Mouse (Mus musculus): Measurements from ENCODE around the gene Ctxn1. TPM values are rescaled to one million over a fixed set of nuclear protein-coding genes. Genes with fewer than 3 reads are reported as not detected.

Ctxn1 gene
- total and polyA plus RNA-seq, 3 experiments: 0.68 to 3.2 (median 1.3) TPM

DNA sequence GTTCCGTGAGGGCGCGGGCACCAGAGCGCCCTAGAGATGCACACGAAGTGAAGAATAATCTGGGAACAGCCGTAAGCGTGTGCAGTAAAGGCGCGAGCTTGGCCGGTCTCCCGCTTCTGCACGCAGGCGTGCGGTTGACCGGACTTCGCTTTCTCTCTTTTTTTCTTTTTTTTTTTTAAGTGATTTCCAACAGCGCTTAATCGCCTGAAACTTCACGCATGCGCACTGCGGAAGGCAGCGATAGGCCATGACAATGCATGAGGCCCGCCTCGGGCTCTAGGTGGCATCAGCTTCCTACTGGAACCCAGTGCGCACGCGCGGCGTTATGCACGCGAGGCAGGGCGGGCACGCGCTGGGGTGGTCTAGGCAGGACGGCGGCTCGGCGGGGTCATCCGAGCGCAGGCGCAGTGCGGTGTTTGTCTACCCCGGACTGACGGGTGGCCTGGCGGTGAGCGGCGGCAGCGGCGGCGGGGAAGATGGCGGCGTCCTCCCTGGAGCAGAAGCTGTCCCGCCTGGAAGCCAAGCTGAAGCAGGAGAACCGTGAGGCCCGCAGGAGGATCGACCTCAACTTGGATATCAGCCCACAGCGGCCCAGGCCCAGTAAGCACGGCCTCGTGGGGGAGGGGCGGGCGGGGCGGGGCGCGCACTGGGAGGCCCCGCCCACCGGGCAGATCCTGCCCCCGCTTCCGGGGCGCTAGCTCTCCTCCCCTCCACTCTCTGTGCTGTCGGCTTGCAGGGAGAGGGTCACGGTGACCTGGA lies 20.5 kb downstream of the Ctxn1 start, which contains the start of the genes Map2k7 and Gm49320 (continued):
- no peak for TF ChIP-seq RCOR1 (conservative IDR thresholded peaks at IDR 0.05; ENCODE audit: low read depth, low read length)
- peak; percentile 62 for TF ChIP-seq ELF1 (IDR thresholded peaks at IDR 0.05; ENCODE audit: low read depth, low read length)
- TF ChIP-seq GABPA (IDR thresholded peaks at IDR 0.05; ENCODE audit: insufficient replicate concordance, low read depth, low read length): no peak
- no peak for TF ChIP-seq E2F4 (IDR thresholded peaks at IDR 0.05; ENCODE audit: insufficient replicate concordance, low read depth, low read length)
- TF ChIP-seq MAX (IDR thresholded peaks at IDR 0.05; ENCODE audit: low read length): peak; percentile 83
- peak; percentile 70 for TF ChIP-seq POLR2A (IDR thresholded peaks at IDR 0.05; ENCODE audit: low read depth, low read length)
- no peak for TF ChIP-seq ETS1 (conservative IDR thresholded peaks at IDR 0.05; ENCODE audit: low read depth, low read length)
- TF ChIP-seq MEF2A (IDR thresholded peaks at IDR 0.05; ENCODE audit: borderline replicate concordance, low read depth, low read length): peak; percentile 52
- TF ChIP-seq NRF1 (IDR thresholded peaks at IDR 0.05; ENCODE audit: low read depth, low read length): peak; percentile 98
- TF ChIP-seq MXI1 (IDR thresholded peaks at IDR 0.05; ENCODE audit: low read depth, low read length): peak; percentile 63; the same call in 1 of the 2 replicates
- TF ChIP-seq JUN (IDR thresholded peaks at IDR 0.05; ENCODE audit: insufficient read depth, low read depth, low read length): no peak

DNA sequence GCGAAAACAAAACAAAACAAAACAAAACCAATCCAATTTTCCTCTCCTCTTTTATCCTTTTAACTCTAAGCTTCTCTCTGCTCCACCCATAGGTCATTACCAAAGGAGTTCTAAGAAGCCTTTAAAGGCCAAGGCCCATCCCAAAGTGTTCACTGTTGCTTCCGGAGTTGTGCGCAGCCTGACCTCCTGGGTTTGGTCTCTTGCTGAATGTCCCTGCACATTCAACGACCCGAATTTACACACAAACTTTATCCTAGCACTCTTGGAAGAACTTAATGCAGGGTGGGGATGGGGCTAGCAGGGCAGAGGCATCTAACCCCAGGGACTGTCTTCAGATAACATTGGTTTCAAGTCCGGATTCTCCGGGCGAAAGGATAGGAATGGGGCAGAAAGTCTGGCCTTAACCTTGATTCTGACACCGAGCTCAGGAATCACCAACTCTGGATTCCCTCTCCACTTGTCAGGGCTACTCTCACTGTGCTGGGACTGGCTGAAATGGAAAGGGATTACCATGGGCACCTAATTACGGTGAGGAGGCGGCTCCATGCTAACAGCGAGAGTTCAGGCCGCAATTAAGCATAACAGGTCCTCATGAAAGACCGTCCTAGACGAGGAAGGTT lies 21.1 kb downstream of the Ctxn1 start:
- in situ Hi-C loops (cut with MboI; ENCODE audit: low pct_ligation_motif_present, low pct_unique_long_range_greater_than_20kb, low sequenced_read_pairs): no loop called here
- dilution Hi-C loops (cut with MboI; ENCODE audit: extremely low pct_ligation_motif_present, extremely low pct_unique_long_range_greater_than_20kb, low sequenced_read_pairs): no loop called here
- no peak; the same call in 1 of the 2 replicates for TF ChIP-seq MXI1 (IDR thresholded peaks at IDR 0.05; ENCODE audit: low read depth, low read length)
- TF ChIP-seq TBP (conservative IDR thresholded peaks at IDR 0.05; ENCODE audit: low read depth, low read length): peak; percentile 88
- TF ChIP-seq CHD2 (IDR thresholded peaks at IDR 0.05; ENCODE audit: low read length): no peak
- no peak for TF ChIP-seq POLR2AphosphoS2 (IDR thresholded peaks at IDR 0.05; ENCODE audit: low read depth, low read length)
- TF ChIP-seq E2F4 (IDR thresholded peaks at IDR 0.05; ENCODE audit: insufficient replicate concordance, low read depth, low read length): no peak
- TF ChIP-seq ELF1 (IDR thresholded peaks at IDR 0.05; ENCODE audit: low read depth, low read length): peak; percentile 44; the same call in 1 of the 2 replicates
- no peak for TF ChIP-seq JUND (conservative IDR thresholded peaks at IDR 0.05; ENCODE audit: low read depth, low read length)
- no peak for TF ChIP-seq CHD1 (IDR thresholded peaks at IDR 0.05; ENCODE audit: low read depth, low read length)
- no peak for TF ChIP-seq KAT2A (IDR thresholded peaks at IDR 0.05; ENCODE audit: insufficient replicate concordance, low read length)
- TF ChIP-seq ZC3H11A (IDR thresholded peaks at IDR 0.05; ENCODE audit: low read depth, low read length): no peak
- TF ChIP-seq ETS1 (conservative IDR thresholded peaks at IDR 0.05; ENCODE audit: low read depth, low read length): no peak
- TF ChIP-seq HCFC1 (IDR thresholded peaks at IDR 0.05; ENCODE audit: low read depth, low read length): no peak
- TF ChIP-seq MEF2A (IDR thresholded peaks at IDR 0.05; ENCODE audit: borderline replicate concordance, low read depth, low read length): no peak
- TF ChIP-seq MAX (IDR thresholded peaks at IDR 0.05; ENCODE audit: low read length): no peak
- peak; percentile 56; the same call in 1 of the 2 replicates for TF ChIP-seq TCF12 (IDR thresholded peaks at IDR 0.05; ENCODE audit: low read depth, low read length)
- no peak for TF ChIP-seq NELFE (IDR thresholded peaks at IDR 0.05; ENCODE audit: low read depth, low read length)
- peak; percentile 54; the same call in 1 of the 2 replicates for TF ChIP-seq SIN3A (IDR thresholded peaks at IDR 0.05; ENCODE audit: low read length)
- TF ChIP-seq MAFK (IDR thresholded peaks at IDR 0.05; ENCODE audit: insufficient replicate concordance, low read length): no peak
- no peak for TF ChIP-seq UBTF (IDR thresholded peaks at IDR 0.05; ENCODE audit: low read depth, low read length)
- TF ChIP-seq CTCF (conservative IDR thresholded peaks at IDR 0.05 in 1 of 2, IDR thresholded peaks at IDR 0.05 in 1 of 2; ENCODE audit: low read depth in 2 of 2, low read length in 2 of 2): no peak
- no peak for TF ChIP-seq IRF4 (IDR thresholded peaks at IDR 0.05; ENCODE audit: low read depth, low read length)
- TF ChIP-seq MAZ (IDR thresholded peaks at IDR 0.05; ENCODE audit: low read depth, low read length): no peak

More for the DNA sequence above, 21.1 kb downstream of the Ctxn1 start:
- peaks cover 23% of the 10 kb centered on the region for H3K79me2 ChIP-seq (replicated peaks; ENCODE audit: control insufficient read depth, extremely low read depth, insufficient read depth, poor library complexity, severe bottlenecking)
- peaks cover 13% of the 10 kb centered on the region for H3K27me3 ChIP-seq (replicated peaks)
- H3K4me3 ChIP-seq (replicated peaks in 1 of 3; ENCODE audit: low read depth in 2 of 3, low read length in 2 of 3, poor library complexity in 1 of 3): peak overlapping the region; percentile 68 to 77 (median 72)
- H3K36me3 ChIP-seq (replicated peaks in 1 of 2; ENCODE audit: control insufficient read depth in 1 of 2, insufficient read depth in 1 of 2, low read length in 1 of 2): peaks cover 14 to 33% of the 10 kb centered on the region in 2 experiments
- H3K4me1 ChIP-seq (ENCODE audit: control insufficient read depth in 1 of 2, insufficient read depth in 2 of 2): peaks cover 7 to 28% of the 10 kb centered on the region in 2 experiments; a peak in 3 of 4 replicates
- peak; percentile 38 for DNase-seq (ENCODE audit: extremely low read depth)
- peak overlapping the region; percentile 89 for H3K27ac ChIP-seq (ENCODE audit: insufficient read depth, low read depth)
- H3K9ac ChIP-seq (ENCODE audit: insufficient read depth, low read depth): peak overlapping the region; percentile 84
- H3K9me3 ChIP-seq (replicated peaks; ENCODE audit: low read length): no peaks in the 10 kb centered on the region
- peak overlapping the region; percentile 48 for H3K4me2 ChIP-seq (ENCODE audit: insufficient read depth, low read depth, poor library complexity, severe bottlenecking)
